Mouse (Mus musculus) right cerebral cortex, postnatal 25 days (tissue): Measurements from ENCODE around the gene Cd33.

ENCODE experiments used
- DNase-seq: peaks from one replicate; pipeline ENCODE4 v3.0.0; 2022

Cd33 gene

DNA sequence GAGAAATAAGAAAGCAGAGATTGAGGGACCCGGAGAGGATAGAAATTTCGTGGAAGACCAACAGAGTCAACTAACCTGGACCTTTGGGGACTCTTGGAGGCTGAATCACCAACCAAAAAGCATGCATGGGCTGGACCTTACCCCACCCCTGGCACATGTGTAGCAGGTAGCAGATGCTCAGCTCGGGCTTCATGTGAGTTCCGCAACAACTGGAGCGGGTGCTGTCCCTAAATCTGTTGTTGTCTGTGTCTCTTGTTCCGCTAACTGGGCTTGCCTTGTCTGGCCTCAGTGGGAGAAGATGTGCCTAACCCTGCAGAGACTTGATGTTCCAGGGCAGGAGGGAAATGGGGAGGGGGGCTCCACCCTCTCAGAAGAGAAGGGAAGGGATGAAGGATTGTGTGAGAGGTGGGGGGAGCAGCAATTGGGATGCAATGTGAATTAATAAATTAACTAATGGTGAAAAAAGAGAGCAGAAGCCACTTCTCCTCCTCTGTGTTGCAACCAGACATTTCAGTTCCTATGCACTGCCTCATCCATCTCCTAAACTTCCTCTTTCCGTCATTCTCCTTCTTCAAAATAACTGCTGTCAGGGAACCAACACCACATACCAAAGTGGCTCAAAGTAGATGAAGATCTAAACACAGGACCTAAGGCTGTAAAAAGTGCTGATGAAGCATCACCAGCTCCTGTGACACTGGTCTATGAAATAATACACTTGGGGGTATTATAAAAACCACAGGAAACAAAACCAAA, at the start of gene Cd33:
TSS of gene Cd33 (minus strand) at position 204 of the 753 bp plus-strand sequence.
- DNase-seq: no peak

DNA sequence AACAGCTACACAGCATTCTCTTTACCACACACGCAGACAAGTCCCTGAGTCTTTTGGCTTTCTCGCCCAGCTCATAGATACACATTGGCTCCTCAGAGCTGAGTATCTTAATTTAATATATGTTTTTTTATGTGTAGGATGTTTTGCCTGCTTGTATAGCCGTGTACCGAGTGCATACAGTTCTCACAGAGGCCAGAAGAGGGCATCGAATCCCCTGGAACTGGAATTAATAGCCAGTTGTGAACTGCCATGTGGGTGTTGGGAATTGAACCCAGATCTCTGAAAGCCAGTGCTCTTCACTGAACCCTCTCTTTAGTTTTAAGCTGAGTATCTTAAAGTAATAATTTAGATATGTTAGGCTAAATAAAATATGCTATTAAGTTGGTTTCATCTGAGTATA, 40.6 kb upstream of the Cd33 start:
- DNase-seq: no peak

DNA sequence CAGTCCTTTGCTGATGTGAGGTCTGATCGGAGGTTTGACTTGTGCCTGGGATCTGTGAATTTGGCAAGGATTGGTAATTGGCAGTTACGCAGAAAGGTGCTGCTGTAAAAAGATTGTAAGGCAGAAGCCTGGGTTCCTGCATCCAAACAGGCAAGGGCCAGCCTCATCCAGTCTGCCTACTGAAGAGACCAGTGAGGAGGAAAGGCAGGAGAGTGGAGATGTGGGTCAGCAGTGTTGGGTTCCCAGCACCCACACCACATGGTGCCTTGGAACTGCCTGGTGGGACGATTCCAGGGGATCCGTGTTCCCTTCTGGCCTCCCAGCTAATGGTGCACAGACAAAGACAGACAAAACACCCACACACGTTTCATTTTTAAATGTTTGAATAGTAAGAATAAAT, 36.3 kb upstream of the Cd33 start:
- no peak for DNase-seq

DNA sequence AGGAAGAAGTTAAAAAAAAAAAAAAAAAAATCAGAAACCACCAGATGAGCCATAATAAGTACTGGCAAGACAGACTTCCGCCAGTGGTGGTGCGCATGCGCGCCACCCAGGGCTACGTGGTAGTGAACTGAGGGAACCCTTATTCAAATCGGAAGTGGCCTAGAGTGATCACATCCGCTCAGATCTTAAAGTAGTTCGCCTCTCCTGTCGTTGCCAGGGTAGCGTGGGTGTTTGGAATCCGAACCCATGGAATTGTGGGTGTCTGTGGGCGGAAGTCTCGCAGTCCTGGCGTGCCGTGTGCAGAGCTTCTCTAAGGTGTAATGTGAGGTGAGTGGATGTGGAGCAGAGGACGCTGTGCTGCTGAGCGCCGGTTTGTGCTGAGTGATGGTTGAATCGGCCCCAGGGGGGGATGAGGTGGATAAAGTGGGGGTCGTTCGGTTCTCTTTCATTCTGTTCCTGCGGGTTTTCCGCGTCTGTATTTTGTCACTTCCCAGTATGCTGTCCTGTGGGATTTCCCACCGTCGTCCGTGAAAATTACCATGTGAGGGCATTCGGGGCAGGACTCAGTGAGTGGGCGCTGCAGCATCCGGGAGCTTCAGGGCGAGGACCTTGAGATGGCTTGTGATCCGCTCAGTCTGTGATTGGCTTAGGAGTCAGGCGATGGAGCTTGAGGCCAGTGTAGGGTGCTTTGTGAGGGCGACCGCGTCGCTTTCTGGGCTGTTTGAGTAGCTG, 35.4 kb upstream of the Cd33 start, which contains the start of gene Zfp719:
TSS of gene Zfp719 (plus strand) at position 171 of the 732 bp plus-strand sequence.
- DNase-seq: peak; percentile 90

DNA sequence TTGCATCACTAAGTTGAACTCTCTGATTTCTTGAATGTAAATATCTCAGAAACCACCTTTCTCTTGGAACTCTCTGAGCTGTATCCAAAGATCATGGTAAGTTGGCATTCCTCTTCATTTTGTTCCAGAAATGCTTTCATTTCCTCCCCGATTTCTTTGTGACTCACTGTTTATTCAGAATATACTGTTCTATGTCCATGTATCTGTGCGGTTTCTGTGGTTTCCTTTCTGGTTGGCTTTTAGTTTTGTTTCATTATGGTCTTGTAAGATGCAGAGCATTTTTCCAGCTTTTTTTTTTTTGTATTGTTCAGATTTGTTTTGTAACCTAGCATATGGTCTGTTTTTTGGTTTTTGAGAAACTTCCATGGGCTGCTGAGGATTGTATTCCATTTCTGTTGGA, 27.0 kb upstream of the Cd33 start:
- no peak for DNase-seq

DNA sequence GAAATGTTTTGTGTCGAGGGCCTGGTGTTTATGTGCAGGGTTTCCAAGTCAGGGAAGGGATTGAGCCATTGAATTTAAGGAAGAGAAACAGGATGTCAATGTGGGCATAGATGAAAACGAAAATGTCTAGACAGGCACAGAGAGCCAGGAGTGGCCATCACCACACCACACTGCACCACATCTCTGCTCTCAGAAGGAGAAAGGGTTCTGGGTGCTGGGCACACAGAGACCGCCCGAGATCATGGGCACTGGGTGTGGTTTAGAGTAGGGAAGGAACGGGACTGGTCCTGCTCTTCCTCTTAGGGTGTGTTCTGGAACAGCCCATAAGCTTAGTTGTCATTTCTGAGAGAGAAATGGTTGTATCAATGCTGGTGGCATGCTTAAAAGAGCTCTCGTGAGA, 19.1 kb upstream of the Cd33 start:
- DNase-seq: no peak

DNA sequence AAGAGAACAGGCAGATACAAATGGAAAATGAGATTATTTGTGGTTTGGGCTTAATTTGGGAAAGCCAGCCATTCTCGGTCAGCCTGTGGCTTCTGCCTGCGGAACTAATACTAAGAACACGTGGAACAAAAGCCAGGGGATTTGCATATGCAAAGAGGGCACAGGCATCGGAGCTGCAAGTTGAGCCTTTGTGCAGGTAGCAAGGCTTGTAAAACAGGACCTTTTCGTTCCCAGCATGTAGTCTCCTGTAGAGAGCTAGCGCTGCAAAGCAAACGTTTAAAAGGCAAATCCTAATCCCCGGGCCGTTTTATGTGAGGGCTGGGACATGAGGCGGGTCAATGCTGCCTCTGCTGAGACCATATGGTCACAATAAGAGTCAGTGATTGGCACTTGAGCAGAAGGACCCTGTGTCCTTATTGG, 18.4 kb upstream of the Cd33 start:
- no peak for DNase-seq

DNA sequence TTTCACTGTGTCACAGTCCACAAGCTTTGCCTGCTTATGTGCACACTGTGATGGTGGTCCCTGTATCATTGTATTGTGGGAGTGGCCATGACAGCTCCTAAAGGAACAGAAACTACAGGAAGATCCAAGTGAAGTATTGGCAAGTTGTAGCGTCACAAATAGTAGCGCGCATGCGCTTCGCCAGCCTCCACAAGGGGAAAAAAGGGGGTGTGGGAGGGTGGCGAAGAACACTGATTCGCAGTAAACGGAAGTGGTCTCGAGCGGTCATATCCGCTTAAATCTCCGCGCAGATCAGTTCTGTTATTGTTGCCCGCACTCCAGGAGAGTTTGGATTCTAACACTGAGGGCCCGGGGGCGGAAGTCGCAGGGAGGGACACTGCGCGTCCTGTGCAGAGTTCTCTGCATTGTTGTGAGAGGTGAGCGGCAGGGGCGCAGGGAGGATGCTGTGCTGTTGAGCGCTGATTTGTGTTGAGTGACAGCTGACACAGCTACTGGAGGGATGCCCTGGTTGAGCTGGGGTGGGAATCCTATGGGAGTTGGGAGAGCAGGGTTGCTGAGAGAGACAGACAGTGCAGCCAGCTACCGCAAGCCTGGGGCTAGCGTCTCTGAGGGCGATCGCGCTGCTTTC, 17.9 kb upstream of the Cd33 start, which contains the start of gene Zfp658:
TSS of gene Zfp658 (plus strand) at position 251 of the 628 bp plus-strand sequence.
- peak; percentile 81 for DNase-seq

DNA sequence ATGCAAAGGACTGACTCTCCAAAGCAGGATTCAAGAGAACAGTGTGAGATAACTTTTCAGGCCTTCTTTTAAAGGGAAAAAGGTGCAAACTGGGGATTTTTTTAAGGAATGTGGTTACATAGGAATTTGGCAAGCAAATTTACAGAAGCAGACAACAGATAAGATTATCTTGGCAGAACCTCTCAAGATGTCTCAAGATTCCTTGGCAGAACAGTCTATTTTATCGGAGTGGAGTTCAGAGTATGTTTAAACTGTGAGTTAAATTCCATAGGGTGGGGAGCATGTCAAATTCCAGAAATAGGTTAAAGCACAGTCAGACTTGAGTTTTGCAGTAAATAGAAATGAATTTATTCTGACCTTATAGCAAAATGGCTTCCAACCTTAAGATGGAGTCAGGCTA, 12.7 kb upstream of the Cd33 start:
- no peak for DNase-seq

DNA sequence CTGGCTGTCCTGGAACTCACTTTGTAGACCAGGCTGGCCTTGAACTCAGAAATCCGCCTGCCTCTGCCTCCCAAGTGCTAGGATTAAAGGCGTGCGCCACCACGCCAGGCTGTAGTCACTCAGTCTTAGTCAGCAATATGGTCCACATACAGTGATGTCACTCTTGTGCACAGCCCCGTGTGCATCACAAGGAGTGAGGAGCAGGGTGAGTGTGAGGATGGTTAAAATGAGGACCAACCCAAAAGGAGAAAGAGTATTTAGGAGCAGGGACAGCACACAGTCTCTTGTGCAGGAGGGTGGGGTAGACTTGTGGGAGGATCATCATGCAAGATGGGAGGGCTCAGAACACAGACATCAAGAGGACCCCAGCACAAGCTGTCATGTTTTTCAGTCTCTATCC, 11.1 kb upstream of the Cd33 start:
- DNase-seq: no peak

DNA sequence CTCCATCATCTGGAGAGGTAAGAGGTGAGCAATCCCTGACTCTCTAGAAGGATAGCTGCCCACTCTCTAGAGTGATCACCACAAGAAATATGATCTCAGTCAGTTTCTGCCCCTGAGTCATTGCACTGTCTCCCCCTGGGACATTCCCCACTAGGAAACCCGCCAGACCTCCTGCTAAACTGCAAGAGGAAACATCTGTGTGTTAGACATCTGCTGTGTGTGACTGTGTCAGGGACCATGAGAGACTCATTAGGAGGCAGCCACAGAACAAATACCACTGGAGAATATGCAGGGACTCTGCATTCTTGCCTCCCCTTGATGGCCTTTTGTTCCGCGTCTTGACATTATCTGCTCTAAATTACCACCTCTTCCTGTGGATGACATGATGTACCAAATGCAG, 10.3 kb upstream of the Cd33 start:
- DNase-seq: no peak

DNA sequence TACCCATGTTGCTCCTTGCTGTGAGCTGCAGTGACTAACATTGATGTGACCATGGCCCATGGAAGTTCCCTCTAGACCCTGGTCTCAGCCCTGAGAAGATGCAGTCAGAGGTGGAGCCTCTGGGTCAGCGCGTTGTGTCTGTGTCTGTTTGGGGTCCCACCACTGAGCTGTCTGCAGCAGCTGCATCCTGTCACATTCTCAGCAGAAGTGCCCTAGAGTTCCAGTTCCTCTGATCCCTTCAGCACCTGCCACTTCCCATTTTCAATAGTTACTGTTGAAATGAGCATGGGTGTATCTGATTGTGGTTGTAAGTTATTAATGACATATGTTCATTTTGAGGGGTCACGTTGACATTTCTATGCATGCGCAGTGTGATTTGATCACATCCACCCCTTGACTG, 8.9 kb upstream of the Cd33 start:
- DNase-seq: no peak

DNA sequence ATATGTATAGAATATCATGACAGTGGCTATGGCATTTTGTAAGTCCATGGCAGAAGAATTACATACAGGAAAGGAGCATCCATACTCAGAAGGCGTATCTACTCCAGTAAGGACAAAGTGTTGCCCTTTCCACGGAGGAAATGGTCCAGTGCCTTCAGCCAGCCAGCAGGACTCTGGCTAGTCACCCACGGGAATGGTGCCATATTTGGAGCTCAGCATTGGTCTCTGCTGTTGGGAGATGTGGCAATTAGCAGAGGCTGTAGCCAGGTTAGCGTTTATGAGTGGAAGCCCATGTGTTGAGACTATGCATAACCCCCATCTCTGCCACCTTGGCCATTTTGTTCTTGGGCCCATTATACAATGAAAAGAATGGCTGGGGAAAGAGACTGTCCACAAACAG, 4.0 kb upstream of the Cd33 start:
- no peak for DNase-seq

DNA sequence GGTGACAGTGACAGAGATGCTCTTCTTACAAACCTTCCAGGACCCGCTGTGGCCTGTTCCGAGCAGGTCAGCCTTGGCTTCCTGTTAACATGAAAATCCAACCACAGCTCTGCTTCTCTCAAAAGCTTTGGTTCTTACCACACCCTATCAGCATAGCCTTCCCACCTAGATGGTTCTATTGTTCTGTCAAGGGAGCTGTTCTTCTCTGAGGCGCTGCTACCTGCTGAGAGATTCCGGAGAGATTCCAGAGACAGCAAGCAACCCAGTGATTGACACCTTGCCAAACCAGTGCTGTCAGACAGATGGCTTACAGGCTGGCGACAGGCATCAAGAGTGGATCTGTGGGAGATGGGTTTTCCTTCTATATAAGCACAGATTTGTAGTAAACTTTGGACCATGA, 3.4 kb upstream of the Cd33 start:
- DNase-seq: no peak

DNA sequence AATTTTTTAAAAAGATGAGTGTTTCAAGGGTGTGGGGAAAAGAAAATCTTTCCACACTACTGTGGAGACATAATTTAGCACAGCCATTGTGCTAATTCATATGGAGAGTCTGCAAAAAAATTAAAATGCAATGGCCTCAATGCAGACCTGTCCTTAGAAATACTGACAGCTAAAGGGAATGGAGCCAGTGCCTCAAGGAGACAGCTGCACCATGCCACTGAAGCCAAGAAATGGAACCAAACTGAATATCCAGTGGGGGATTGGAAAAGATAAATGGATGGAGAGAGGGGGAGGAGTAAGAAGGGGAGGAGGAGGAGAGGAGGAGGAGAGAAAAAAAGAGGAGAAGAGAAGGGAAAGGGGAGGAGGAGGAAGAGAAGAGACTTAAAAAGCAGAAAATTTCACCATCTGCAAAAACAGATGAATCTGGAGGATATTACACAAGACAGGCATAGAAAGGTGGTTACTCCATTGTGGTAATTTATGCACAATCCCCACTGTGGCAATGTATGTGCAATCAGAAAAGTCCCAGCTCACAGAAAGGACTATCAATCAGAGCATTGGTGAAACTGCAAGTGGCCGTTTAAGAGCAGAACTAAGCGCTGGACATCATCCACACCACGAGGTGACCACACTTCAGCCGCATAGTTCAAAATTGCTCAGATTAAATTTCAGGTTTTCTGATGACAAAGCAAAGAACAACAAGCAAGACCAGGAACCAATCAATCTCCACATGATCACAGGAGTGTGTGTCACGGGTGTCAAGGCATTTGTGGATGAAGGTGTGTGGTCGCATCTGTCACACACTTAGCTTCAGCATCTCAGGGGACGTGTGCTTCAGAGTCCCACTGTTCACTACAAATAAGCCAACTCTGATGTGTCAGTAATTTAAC, 1.7 kb upstream of the Cd33 start:
- DNase-seq: no peak

DNA sequence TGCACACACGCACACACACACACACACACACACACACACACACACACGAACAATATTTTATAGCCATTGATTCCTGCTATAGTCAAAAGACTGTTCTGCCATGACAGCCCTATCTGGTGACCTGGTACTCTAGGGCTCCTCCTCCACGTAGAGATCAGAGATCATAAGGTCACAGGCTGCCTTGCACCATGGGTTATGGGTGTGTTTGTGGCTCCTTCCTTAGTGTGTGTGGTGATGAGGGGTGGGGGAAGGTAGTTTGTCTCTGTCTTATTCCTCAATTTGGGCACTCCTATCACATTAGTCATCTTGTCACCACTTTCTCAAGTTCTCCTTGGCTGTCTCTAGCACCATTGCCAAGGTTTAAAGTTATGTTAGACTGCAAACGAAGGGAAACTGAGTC, 5.7 kb downstream of the Cd33 start:
- DNase-seq: no peak

DNA sequence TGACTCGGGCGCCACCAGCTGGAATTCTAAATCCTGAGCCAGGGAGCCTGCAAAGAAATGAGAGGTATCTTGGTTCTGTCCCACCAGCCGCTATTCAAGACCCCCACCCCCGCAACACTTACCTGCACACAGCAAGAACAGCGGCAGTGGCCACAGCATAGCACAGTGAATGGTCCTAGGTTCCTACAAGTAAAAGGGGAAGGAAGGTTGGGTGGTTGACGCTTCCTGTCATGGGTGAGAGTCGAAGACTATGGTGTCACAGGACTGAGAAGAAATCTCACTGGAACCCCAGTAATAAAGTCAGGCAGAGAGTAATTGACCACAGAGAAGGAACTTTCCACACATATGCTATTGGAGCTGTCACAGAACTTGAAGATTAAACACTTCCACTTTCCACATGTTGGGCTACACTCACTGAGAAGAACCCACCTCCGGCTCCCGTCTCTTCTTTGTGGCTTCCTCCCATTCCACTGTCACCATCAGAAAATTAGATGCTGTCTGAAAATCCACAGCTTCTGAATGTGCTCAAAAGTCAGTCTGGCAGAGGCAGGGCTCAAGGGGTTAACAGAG, 11.2 kb downstream of the Cd33 start:
- DNase-seq: no peak

DNA sequence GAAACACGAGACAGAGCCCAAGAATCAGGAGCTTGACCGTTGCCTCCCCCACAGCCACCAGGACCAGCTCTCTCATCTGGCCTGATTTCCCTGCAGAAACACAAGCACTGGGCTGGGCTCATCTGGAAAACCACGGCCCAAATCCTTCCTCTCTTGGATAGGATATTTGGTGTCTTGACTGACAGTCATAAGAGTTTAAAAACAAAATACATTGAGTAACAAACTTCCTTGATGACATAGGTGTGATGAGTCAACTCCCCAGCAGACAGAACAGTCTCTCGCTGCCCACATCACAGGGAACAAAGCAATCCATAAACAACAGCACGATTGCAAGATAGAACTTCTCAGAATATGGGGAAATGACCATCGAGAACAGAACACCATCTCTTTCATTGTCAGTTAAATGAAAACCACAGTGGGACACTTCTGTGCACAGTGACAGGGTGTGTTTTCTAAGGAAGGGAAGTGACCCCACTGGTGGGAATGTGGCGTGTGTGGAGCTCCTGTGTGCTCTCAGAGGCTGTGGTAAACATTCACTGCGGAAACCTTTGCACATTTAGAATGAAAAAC, 13.9 kb downstream of the Cd33 start:
- no peak for DNase-seq

DNA sequence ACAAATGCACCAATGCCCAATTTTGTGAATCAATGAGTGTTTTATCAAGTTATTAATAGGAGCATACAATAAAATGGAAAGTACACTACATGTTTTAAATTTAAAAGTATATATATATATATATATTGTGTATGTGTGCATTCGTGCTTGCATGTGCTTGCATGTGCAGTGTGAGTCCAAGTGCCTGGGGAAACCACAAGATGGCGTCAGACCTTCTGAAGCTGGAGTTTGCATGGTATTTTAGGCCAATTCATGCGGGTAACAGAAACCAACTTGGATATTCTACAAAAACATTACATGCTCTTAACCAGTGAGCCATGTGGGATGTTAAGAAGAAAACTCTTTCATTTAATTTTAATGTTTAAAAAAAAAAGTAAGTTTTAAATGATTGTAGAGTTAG, 18.9 kb downstream of the Cd33 start:
- no peak for DNase-seq

DNA sequence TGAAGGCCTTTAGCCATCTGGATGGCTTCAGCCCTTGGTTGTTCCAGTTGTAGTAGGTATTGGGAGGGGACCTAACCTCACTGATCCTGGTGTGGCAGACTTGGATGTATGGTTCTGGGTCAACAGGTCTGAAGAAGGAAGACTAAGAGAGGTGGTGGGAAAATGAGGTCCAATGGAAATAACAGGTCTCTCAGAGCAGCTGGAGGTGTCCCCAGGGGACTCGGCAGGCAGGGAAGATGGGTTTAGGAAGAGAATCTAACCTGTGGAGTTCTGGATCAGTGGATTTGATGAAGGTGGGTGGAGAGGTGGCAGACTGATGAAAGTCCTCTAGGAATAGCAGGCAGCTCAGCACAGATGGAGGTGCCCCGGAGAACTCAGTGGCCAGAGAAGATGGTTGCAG, 21.5 kb downstream of the Cd33 start:
- no peak for DNase-seq

DNA sequence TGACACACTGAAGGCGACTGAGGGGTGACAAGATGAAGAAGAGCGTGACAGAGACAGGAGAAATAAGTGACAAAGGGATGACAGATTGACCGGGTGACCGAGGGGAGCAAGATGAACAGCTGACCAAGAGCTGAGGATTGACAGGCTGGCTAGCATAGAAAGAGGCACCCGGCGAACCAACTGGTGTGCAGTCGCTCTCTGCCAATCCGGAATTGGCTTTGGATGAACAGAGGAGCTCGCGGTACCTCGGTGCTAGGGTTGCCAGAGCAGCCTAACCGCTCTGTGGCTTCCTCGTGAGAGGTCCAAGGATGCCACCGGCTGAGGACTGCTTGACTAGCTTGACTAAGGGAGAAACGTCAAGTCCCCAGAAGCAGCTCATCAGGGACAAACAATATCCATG, 25.9 kb downstream of the Cd33 start:
- DNase-seq: no peak

DNA sequence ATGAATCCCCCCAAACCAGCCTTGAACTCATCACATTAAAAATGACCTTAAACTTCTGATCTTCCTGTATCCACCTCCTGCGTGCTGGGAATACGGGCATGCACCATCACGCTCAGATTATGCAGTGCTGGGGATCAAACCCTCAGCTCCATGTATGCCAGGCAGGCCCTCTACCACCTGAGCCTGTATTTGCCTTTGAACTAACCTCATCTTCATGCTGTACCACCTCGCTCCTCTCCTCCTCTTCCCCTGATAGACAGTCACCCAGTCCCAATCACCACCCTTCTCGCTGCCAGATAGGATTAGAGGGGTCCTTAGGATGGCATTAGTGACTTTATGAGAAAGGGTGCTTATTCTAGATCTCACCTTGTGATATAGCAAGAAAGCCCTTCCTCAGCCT, 29.2 kb downstream of the Cd33 start:
- DNase-seq: no peak
